Mouse (Mus musculus) kidney, postnatal 0 days (tissue): Measurements from ENCODE around the gene Gm13539. TPM values are rescaled to one million over a fixed set of nuclear protein-coding genes. Genes with fewer than 3 reads are reported as not detected.

Source experiments
- ATAC-seq: fragments of 200-750 bp; cut with Nextera tagmentation; replicated peaks from 2 replicates; pipeline ENCODE4 v1.8.0; 2017; ENCODE audit warnings: low read depth, moderate number of reproducible peaks, moderate TSS enrichment, moderate library complexity; ENCODE audit not compliant: low FRiP score
- DNase-seq: peaks from one replicate; pipeline ENCODE4 v3.0.0-alpha.2; 2016; ENCODE audit warnings: low spot score
- H3K27ac ChIP-seq: fragments of 300-500 bp; sonication (generic); 2 replicates; pipeline ENCODE4 v1.5.1; 2014; ENCODE audit warnings: mild to moderate bottlenecking
- H3K27me3 ChIP-seq: fragments of 300-500 bp; sonication (generic); 2 replicates; pipeline ENCODE4 v1.6.1; 2014; ENCODE audit warnings: low read length, mixed read lengths; ENCODE audit not compliant: insufficient read depth
- H3K36me3 ChIP-seq: fragments of 300-500 bp; sonication (generic); 2 replicates; pipeline ENCODE4 v1.6.1; 2014; ENCODE audit warnings: low read length, mixed read lengths; ENCODE audit not compliant: insufficient read depth
- H3K4me1 ChIP-seq: fragments of 300-500 bp; sonication (generic); replicated peaks from 2 replicates; pipeline ENCODE4 v1.6.1; 2014; ENCODE audit warnings: antibody characterized with exemption, low read length, mixed read lengths; ENCODE audit not compliant: insufficient read depth
- H3K4me2 ChIP-seq: fragments of 300-500 bp; sonication (generic); 2 replicates; pipeline ENCODE4 v1.6.1; 2014; ENCODE audit warnings: mild to moderate bottlenecking, low read length, moderate library complexity, mixed read lengths
- H3K4me3 ChIP-seq: fragments of 300-500 bp; sonication (generic); replicated peaks from 2 replicates; pipeline ENCODE4 v1.5.1; 2014; ENCODE audit warnings: low read depth, low read length
- H3K9ac ChIP-seq: fragments of 300-500 bp; sonication (generic); 2 replicates; pipeline ENCODE4 v1.6.1; 2014; ENCODE audit warnings: low read depth, low read length
- H3K9me3 ChIP-seq: fragments of 300-500 bp; sonication (generic); replicated peaks from 2 replicates; pipeline ENCODE4 v1.6.1; 2016; ENCODE audit warnings: low read length, inconsistent platforms, mixed read lengths
- CTCF ChIP-seq: IDR thresholded peaks from 2 replicates; pipeline ENCODE4 v1.5.1; 2016; ENCODE audit warnings: antibody characterized with exemption, low read depth, mild to moderate bottlenecking, moderate library complexity
- WGBS: fragments of 180-500 bp; shearing (Covaris S2); extraction: QIAGEN DNeasy Blood & Tissue Kit; methylation state at CpG from one replicate; pipeline ENCODE4 v1.1.7; 2014; 5-methylcytosine and 5-hydroxymethylcytosine counted together
- polyA plus RNA-seq: library from polyadenylated mRNA; unstranded; fragments of >200 nt; fragmentation: Nextera tagmentation; extraction: Ambion mirVana; gene quantifications from 2 replicates; pipeline ENCODE4 v1.2.1, GENCODE M21; 2015

Gene Gm13539
- polyA plus RNA-seq, 1 experiment from 2014 or later: not detected

GRCm38 (mm10) chr2:25780921-25781320 lies 1.1 kb upstream of the Gm13539 start:
- Histone ChIP-seq H3K9me3 (no peaks in the 10 kb centered on the region), H3K4me1 (no peaks in the 10 kb centered on the region)
- WGBS: 38% methylated on average over 4 of the region's 4 CpGs

GRCm38 (mm10) chr2:25785573-25786322 lies 3.7 kb downstream of the Gm13539 start:
- H3K9me3 ChIP-seq: no peaks in the 10 kb centered on the region
- H3K27me3 ChIP-seq: no peaks in the 10 kb centered on the region
- ATAC-seq (no peak), DNase-seq (no peak)
- no peak for TF ChIP-seq CTCF
- no peaks in the 10 kb centered on the region for H3K36me3 ChIP-seq
- no peak overlapping the region for H3K9ac ChIP-seq
- 75% methylated on average over 5 of the region's 5 CpGs for WGBS
- no peaks in the 10 kb centered on the region for H3K4me1 ChIP-seq
- no peak overlapping the region for H3K4me2 ChIP-seq
- H3K27ac ChIP-seq: no peak overlapping the region
- H3K4me3 ChIP-seq: no peak overlapping the region

More at GRCm38 (mm10) chr2:25780921-25781320, 1.1 kb upstream of the Gm13539 start:
- Histone ChIP-seq H3K9ac (no peak overlapping the region), H3K4me3 (no peak overlapping the region), H3K36me3 (no peaks in the 10 kb centered on the region), H3K27ac (no peak overlapping the region), H3K27me3 (no peaks in the 10 kb centered on the region), H3K4me2 (no peak overlapping the region)
- no peak for ATAC-seq
- TF ChIP-seq CTCF: no peak
- no peak for DNase-seq

GRCm38 (mm10) chr2:25789092-25789491 lies 7.0 kb downstream of the Gm13539 start:
- ATAC-seq (no peak), DNase-seq (no peak)
- H3K27ac ChIP-seq: no peak overlapping the region
- no peaks in the 10 kb centered on the region for H3K9me3 ChIP-seq
- no peaks in the 10 kb centered on the region for H3K4me1 ChIP-seq
- no peak for TF ChIP-seq CTCF
- no peaks in the 10 kb centered on the region for H3K36me3 ChIP-seq
- H3K4me3 ChIP-seq: no peak overlapping the region
- H3K27me3 ChIP-seq: no peaks in the 10 kb centered on the region
- H3K4me2 ChIP-seq: no peak overlapping the region
- 87% methylated on average over 3 of the region's 3 CpGs for WGBS
- no peak overlapping the region for H3K9ac ChIP-seq

- TF ChIP-seq CTCF: no peak
- no peak for ATAC-seq
- Histone ChIP-seq H3K36me3 (no peaks in the 10 kb centered on the region), H3K4me1 (no peaks in the 10 kb centered on the region), H3K27ac (no peak overlapping the region), H3K27me3 (no peaks in the 10 kb centered on the region), H3K9ac (no peak overlapping the region), H3K4me2 (no peak overlapping the region), H3K4me3 (no peak overlapping the region), H3K9me3 (no peaks in the 10 kb centered on the region)
- 33% methylated on average over 2 of the region's 2 CpGs for WGBS
- no peak for DNase-seq
Observed at GRCm38 (mm10) chr2:25797635-25798034, 15.6 kb downstream of the Gm13539 start.

- Histone ChIP-seq H3K4me2 (no peak overlapping the region), H3K9me3 (no peaks in the 10 kb centered on the region), H3K4me3 (no peak overlapping the region), H3K36me3 (no peaks in the 10 kb centered on the region), H3K27me3 (no peaks in the 10 kb centered on the region), H3K9ac (no peak overlapping the region), H3K27ac (no peak overlapping the region), H3K4me1 (no peaks in the 10 kb centered on the region)
- WGBS: 24% methylated on average over 5 of the region's 5 CpGs
- no peak for TF ChIP-seq CTCF
- ATAC-seq (no peak), DNase-seq (no peak)
Observed at GRCm38 (mm10) chr2:25798065-25798464, 16.0 kb downstream of the Gm13539 start.

GRCm38 (mm10) chr2:25811711-25812110 lies 29.7 kb downstream of the Gm13539 start:
- no peak for TF ChIP-seq CTCF
- Histone ChIP-seq H3K9ac (no peak overlapping the region), H3K27me3 (no peaks in the 10 kb centered on the region), H3K4me3 (no peak overlapping the region), H3K9me3 (no peaks in the 10 kb centered on the region), H3K36me3 (no peaks in the 10 kb centered on the region), H3K4me2 (no peak overlapping the region), H3K4me1 (no peaks in the 10 kb centered on the region), H3K27ac (no peak overlapping the region)
- WGBS: 70% methylated on average over 2 of the region's 2 CpGs
- DNase-seq: no peak
- no peak for ATAC-seq
